Mouse (Mus musculus): Measurements from ENCODE around the gene Rftn1. TPM values are rescaled to one million over a fixed set of nuclear protein-coding genes. Genes with fewer than 3 reads are reported as not detected.

Rftn1 gene
- total and polyA plus RNA-seq, 3 experiments: 52.5 to 80.6 (median 60.5) TPM

DNA sequence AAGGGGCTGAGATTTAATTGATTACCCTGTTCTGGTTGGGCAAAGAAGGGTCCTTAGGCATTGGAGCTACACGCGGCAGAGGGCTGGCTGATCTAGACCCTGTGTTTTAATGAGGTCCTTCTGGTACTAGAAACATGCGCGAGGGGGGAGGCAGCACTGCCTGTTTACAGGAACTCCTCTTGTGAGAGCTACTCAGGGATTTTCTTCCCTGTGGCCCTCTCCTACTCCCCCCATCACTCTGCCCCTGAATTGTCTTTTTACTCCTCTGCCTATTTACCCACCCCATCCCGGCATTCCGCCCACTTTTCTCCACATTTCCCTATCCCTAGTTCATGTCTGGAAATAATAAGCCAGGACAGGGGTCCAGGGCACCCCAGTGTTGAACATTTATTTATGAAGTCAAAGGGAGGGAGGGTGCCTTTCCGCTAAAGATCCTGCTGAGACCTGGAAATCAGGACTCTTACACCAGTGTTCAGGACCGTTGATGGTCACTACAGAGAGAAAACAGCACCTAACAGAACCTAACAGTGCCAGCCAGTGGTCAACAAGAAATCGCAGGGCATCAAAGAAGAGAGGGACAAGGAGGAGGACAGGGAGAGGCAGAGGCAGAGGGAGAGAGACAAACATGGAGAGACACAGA, 964 bp upstream of the Rftn1 start (continued):
- TF ChIP-seq TCF12 (IDR thresholded peaks at IDR 0.05; ENCODE audit: low read depth, low read length): peak; percentile 26; the same call in 1 of the 2 replicates
- no peak for TF ChIP-seq ETS1 (conservative IDR thresholded peaks at IDR 0.05; ENCODE audit: low read depth, low read length)
- peak; percentile 13 for TF ChIP-seq RAD21 (IDR thresholded peaks at IDR 0.05; ENCODE audit: low read depth, low read length)
- TF ChIP-seq IRF4 (IDR thresholded peaks at IDR 0.05; ENCODE audit: low read depth, low read length): peak; percentile 25; the same call in 1 of the 2 replicates
- TF ChIP-seq ZKSCAN1 (IDR thresholded peaks at IDR 0.05; ENCODE audit: borderline replicate concordance, low read depth, low read length): no peak
- TF ChIP-seq MAZ (IDR thresholded peaks at IDR 0.05; ENCODE audit: low read depth, low read length): 0 out of 2 replicates have a peak, but pooled peaks have one; percentile 29
- TF ChIP-seq CHD1 (IDR thresholded peaks at IDR 0.05; ENCODE audit: low read depth, low read length): peak; percentile 80
- TF ChIP-seq POLR2AphosphoS2 (IDR thresholded peaks at IDR 0.05; ENCODE audit: low read depth, low read length): no peak
- no peak for TF ChIP-seq PAX5 (IDR thresholded peaks at IDR 0.05; ENCODE audit: low read length)
- no peak for TF ChIP-seq E2F4 (IDR thresholded peaks at IDR 0.05; ENCODE audit: insufficient replicate concordance, low read depth, low read length)

GRCm38 (mm10) chr17:50189381-50190012, 977 bp downstream of the Rftn1 start:
- H3K9me3 ChIP-seq (replicated peaks; ENCODE audit: low read length): no peaks in the 10 kb centered on the region
- peaks cover 78% of the 10 kb centered on the region for H3K79me2 ChIP-seq (replicated peaks; ENCODE audit: control insufficient read depth, extremely low read depth, insufficient read depth, poor library complexity, severe bottlenecking)
- peaks cover 20 to 56% of the 10 kb centered on the region in 2 experiments for H3K4me1 ChIP-seq (ENCODE audit: control insufficient read depth in 1 of 2, insufficient read depth in 2 of 2)
- no peaks in the 10 kb centered on the region for H3K27me3 ChIP-seq (replicated peaks)
- in situ Hi-C loops (cut with MboI; ENCODE audit: low pct_ligation_motif_present, low pct_unique_long_range_greater_than_20kb, low sequenced_read_pairs): loop anchor here (10.0 kb wide), 1 partner anchor 105 kb away; no protein-coding TSS in a partner anchor
- no peak overlapping the region for H3K4me2 ChIP-seq (ENCODE audit: insufficient read depth, low read depth, poor library complexity, severe bottlenecking)
- peak overlapping the region; percentile 96 for H3K27ac ChIP-seq (ENCODE audit: insufficient read depth, low read depth)
- dilution Hi-C loops (cut with MboI; ENCODE audit: extremely low pct_ligation_motif_present, extremely low pct_unique_long_range_greater_than_20kb, low sequenced_read_pairs): no loop called here
- peak overlapping the region; percentile 89 for H3K9ac ChIP-seq (ENCODE audit: insufficient read depth, low read depth)
- H3K36me3 ChIP-seq (replicated peaks in 1 of 2; ENCODE audit: control insufficient read depth in 1 of 2, insufficient read depth in 1 of 2, low read length in 1 of 2): peaks cover 30 to 70% of the 10 kb centered on the region in 2 experiments
- H3K4me3 ChIP-seq (replicated peaks in 1 of 3; ENCODE audit: low read depth in 2 of 3, low read length in 2 of 3, poor library complexity in 1 of 3): peak overlapping the region; percentile 87 to 94 (median 88)
- DNase-seq (ENCODE audit: extremely low read depth): peak; percentile 82
- TF ChIP-seq MYC (IDR thresholded peaks at IDR 0.05; ENCODE audit: low read depth, low read length) (peak; percentile 84; the same call in 1 of the 2 replicates), TBP (conservative IDR thresholded peaks at IDR 0.05; ENCODE audit: low read depth, low read length) (peak; percentile 87), MAZ (IDR thresholded peaks at IDR 0.05; ENCODE audit: low read depth, low read length) (no peak), GABPA (IDR thresholded peaks at IDR 0.05; ENCODE audit: insufficient replicate concordance, low read depth, low read length) (no peak), SIN3A (IDR thresholded peaks at IDR 0.05; ENCODE audit: low read length) (peak; percentile 86), POLR2AphosphoS2 (IDR thresholded peaks at IDR 0.05; ENCODE audit: low read depth, low read length) (peak; percentile 96), ZC3H11A (IDR thresholded peaks at IDR 0.05; ENCODE audit: low read depth, low read length) (no peak), PAX5 (IDR thresholded peaks at IDR 0.05; ENCODE audit: low read length) (no peak), MAX (IDR thresholded peaks at IDR 0.05; ENCODE audit: low read length) (peak; percentile 88), JUND (conservative IDR thresholded peaks at IDR 0.05; ENCODE audit: low read depth, low read length) (no peak), TCF12 (IDR thresholded peaks at IDR 0.05; ENCODE audit: low read depth, low read length) (peak; percentile 84), USF1 (IDR thresholded peaks at IDR 0.05; ENCODE audit: low read depth, low read length) (no peak), CHD1 (IDR thresholded peaks at IDR 0.05; ENCODE audit: low read depth, low read length) (peak; percentile 95), ETS1 (conservative IDR thresholded peaks at IDR 0.05; ENCODE audit: low read depth, low read length) (peak; percentile 52), RAD21 (IDR thresholded peaks at IDR 0.05; ENCODE audit: low read depth, low read length) (peak; percentile 44), MEF2A (IDR thresholded peaks at IDR 0.05; ENCODE audit: borderline replicate concordance, low read depth, low read length) (peak; percentile 74), NRF1 (IDR thresholded peaks at IDR 0.05; ENCODE audit: low read depth, low read length) (peak; percentile 88), RCOR1 (conservative IDR thresholded peaks at IDR 0.05; ENCODE audit: low read depth, low read length) (0 out of 2 replicates have a peak, but pooled peaks have one; percentile 42), ZNF384 (IDR thresholded peaks at IDR 0.05; ENCODE audit: low read depth, low read length) (no peak), KAT2A (IDR thresholded peaks at IDR 0.05; ENCODE audit: insufficient replicate concordance, low read length) (no peak), CHD2 (IDR thresholded peaks at IDR 0.05; ENCODE audit: low read length) (0 out of 2 replicates have a peak, but pooled peaks have one; percentile 40), EP300 (IDR thresholded peaks at IDR 0.05; ENCODE audit: low read length) (no peak), HCFC1 (IDR thresholded peaks at IDR 0.05; ENCODE audit: low read depth, low read length) (peak; percentile 53; the same call in 1 of the 2 replicates), E2F4 (IDR thresholded peaks at IDR 0.05; ENCODE audit: insufficient replicate concordance, low read depth, low read length) (no peak), ZKSCAN1 (IDR thresholded peaks at IDR 0.05; ENCODE audit: borderline replicate concordance, low read depth, low read length) (no peak), USF2 (conservative IDR thresholded peaks at IDR 0.05; ENCODE audit: low read depth, low read length) (no peak), JUN (IDR thresholded peaks at IDR 0.05; ENCODE audit: insufficient read depth, low read depth, low read length) (no peak), IRF4 (IDR thresholded peaks at IDR 0.05; ENCODE audit: low read depth, low read length) (peak; percentile 50), MXI1 (IDR thresholded peaks at IDR 0.05; ENCODE audit: low read depth, low read length) (peak; percentile 85), UBTF (IDR thresholded peaks at IDR 0.05; ENCODE audit: low read depth, low read length) (peak; percentile 37; the same call in 1 of the 2 replicates), SMC3 (IDR thresholded peaks at IDR 0.05; ENCODE audit: low read depth, low read length) (peak; percentile 58)
